Mouse (Mus musculus): Measurements from ENCODE around the gene Igfbp7.

The Igfbp7 gene

GRCm38 (mm10) chr5:77351691-77352090, 56.1 kb downstream of the Igfbp7 start:
- in situ Hi-C loops (cut with MboI), result loop anchor here (10.0 kb wide), 1 partner anchor 113 kb away; no protein-coding TSS in a partner anchor

- in situ Hi-C loops (cut with MboI), result loop anchor here (10.0 kb wide), 1 partner anchor 115 kb away; no protein-coding TSS in a partner anchor
Measured at GRCm38 (mm10) chr5:77349971-77350658, 57.7 kb downstream of the Igfbp7 start.

GRCm38 (mm10) chr5:77348901-77349300, 58.9 kb downstream of the Igfbp7 start:
- in situ Hi-C loops (cut with MboI), result no loop called here

- in situ Hi-C loops (cut with MboI), result no loop called here
Measured at GRCm38 (mm10) chr5:77340033-77340432, 67.8 kb downstream of the Igfbp7 start.

GRCm38 (mm10) chr5:77330154-77330553, 77.7 kb downstream of the Igfbp7 start:
- in situ Hi-C loops (cut with MboI), result no loop called here

- in situ Hi-C loops (cut with MboI), result loop anchor here (25.0 kb wide), 1 partner anchor 738 kb away; the partner anchor contains the start of gene Cep135
Measured at GRCm38 (mm10) chr5:77324936-77325335, 82.9 kb downstream of the Igfbp7 start.

GRCm38 (mm10) chr5:77314986-77315385, 92.9 kb downstream of the Igfbp7 start:
- in situ Hi-C loops (cut with MboI), result loop anchor here (25.0 kb wide), 1 partner anchor 728 kb away; the partner anchor contains the start of gene Cep135

- in situ Hi-C loops (cut with MboI), result loop anchor here (25.0 kb wide), 1 partner anchor 727 kb away; the partner anchor contains the start of gene Cep135
Measured at GRCm38 (mm10) chr5:77314206-77314605, 93.6 kb downstream of the Igfbp7 start.

GRCm38 (mm10) chr5:77309924-77310772, 97.7 kb downstream of the Igfbp7 start, which contains the start of the genes Noa1 and Polr2b:
Noa1 (minus strand) TSS chr5:77310084.
Polr2b (plus strand) TSS chr5:77310147.
- in situ Hi-C loops (cut with MboI), result loop anchor here (25.0 kb wide), 1 partner anchor 723 kb away; the partner anchor contains the start of gene Cep135

- in situ Hi-C loops (cut with MboI), result loop anchor here (25.0 kb wide), 1 partner anchor 722 kb away; the partner anchor contains the start of gene Cep135
Measured at GRCm38 (mm10) chr5:77309051-77309906, 98.6 kb downstream of the Igfbp7 start.

- in situ Hi-C loops (cut with MboI), result loop anchor here (25.0 kb wide), 1 partner anchor 721 kb away; the partner anchor contains the start of gene Cep135
Measured at GRCm38 (mm10) chr5:77307821-77308553, 99.9 kb downstream of the Igfbp7 start.

GRCm38 (mm10) chr5:77301296-77301903, 106.4 kb downstream of the Igfbp7 start:
- in situ Hi-C loops (cut with MboI), result loop anchor here (25.0 kb wide), 1 partner anchor 714 kb away; the partner anchor contains the start of gene Cep135

- in situ Hi-C loops (cut with MboI), result no loop called here
Measured at GRCm38 (mm10) chr5:77299486-77299885, 108.4 kb downstream of the Igfbp7 start.

Measured in mature B cell (primary cell).